Mouse (Mus musculus) kidney, postnatal 10 days (tissue): ENCODE results near the gene Tstd2.

Source experiments
- DNase-seq: peaks from one replicate; pipeline ENCODE4 v3.0.0; 2021; ENCODE audit warnings: mixed read lengths

Tstd2 gene

DNA sequence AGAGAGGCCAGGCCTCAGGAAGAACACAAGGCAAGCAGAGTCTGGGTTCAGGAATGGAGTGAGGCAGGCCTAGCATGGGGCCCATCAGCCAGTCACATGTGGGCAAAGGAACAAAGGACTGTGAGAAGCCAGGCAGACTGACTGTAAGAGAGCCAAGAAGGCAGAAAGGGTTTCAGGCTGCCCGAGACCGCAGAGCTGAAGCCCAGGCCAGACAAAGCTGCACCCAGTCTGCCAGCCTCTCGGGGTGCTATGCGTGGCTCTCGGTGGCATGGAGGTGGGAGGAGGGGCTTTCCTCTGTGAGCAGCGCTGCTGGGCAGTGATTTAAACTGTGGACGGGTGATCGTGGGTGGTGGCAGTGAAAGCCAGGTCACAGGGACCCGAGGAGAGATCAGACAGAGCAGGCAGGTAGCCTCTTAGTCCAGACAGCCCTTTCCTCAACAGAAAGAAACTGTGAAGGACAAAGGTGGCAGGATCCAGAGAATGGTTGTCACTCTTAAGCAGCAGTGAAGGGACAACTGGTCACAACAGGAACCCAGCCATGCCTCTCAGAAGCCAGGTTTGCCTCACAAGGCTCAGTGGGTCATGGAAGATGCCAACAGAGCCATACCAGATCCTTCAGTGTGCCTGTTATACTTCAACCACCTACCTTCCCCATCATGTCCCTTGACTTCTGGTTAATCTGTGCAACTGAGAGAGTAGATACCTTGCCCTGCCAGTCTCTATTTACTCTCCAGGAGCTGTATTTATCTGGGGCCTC, 53.9 kb downstream of the Tstd2 start:
- DNase-seq: no peak

DNA sequence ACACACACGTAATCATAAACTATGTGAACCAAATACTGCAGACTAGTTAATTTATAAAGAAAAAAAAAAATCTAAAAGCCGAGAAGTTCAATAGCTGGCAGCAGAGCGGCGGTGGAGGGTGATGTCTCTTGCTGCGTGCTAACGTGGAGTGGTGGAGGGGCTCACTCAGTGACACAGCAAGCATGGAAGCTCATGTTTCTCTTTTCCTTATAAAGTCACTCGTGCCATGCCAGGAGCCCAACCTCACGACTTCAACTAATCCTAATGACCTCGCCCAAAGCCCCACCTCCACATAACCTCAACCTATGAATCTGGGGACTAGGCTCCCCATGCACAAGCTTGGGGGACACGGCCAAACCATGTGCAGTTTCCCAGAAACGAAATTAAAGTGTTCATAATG, 55.9 kb downstream of the Tstd2 start:
- DNase-seq: no peak

DNA sequence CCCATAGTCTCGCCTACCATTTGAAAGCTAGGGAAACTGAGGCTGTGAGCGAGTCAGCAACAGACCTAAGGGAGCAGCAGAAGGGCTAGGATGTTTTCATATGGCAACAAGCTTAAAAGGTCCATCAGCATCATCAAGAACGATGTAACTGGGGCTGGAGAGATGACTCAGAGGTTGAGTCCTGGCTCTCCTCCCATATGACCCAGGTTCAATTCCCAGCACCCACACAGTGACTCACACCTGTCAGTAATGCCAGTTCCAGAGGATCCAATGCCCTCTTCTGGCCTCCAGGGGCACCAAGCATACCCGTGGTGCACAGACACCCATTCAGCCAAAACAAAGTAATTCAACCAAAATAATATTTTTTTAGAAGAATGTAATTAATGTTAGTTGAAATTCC, 58.2 kb downstream of the Tstd2 start:
- no peak for DNase-seq

DNA sequence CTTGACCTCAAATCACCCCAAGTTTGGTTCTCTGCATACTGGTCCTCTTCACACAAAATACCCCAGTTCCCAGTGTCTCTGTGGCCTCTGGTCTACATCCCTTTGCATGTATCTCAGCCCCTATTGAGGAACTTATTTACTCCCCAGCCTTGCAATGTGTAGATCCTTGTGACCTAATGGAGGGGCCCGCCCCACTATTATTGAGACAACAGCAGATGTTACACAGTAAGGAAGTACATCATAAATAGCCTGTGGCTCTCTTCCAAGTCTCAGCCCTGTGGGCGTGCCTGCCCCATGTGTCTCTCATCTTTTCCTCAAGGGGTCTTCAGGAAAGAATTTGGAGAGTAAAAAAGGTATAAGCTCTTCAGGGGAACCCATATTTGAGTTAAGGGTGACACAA, 61.6 kb downstream of the Tstd2 start:
- DNase-seq: no peak

DNA sequence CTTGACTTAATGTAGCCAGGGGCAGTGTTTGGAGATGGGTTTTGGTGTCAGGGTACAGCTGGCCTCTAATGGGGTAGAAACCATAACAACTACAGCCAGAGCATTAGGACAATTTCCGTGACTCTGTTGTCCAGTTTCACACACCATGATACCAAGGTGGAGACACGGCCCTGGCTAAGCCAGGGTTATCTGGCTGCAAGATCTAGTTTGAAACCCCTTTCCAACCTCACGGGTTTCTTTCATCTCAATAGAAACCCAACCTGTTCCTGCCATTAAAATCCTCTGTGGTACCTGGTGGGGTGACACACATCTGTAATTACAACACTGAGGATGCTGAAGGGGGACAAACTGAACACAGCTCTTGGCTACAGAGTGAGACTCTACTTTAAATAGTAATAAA, 62.8 kb downstream of the Tstd2 start:
- DNase-seq: no peak

DNA sequence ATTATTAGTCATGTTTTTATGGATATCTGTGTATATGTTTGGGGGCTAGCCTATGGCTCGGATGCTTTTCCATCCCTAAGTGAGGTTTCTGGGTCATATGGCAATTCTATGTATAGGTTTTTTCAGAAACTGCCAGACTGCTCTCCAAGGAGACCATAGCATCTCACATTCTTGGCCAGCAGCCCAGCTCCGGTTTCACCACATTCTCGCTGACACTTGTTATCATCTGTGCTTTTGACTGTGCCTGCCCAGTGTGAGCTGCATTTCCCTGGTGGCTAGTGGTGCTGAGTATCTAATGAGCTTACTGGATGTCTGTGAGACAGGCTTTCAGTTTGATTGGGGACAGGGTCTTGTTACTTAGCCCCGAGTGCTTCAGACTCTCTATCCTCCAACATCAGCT, 64.8 kb downstream of the Tstd2 start:
- no peak for DNase-seq

DNA sequence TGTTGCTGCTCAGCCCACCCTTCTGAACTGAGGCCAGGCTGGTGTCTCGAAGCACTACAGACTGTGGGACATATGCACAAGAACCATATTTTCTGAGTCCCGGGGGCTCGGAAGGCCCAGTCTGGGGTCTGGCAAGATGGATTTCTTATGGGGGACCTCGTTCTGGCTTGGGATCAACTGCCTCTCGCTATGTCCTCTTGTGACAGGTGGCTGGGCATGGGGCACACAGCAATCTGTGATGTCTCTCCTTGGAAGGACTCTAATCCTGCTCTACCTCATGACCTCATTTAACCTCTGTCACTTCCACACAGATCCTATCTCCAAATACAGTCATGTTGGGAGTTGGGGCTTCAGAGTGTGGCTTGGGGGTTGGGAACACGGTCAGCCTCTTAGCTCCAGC, 65.9 kb downstream of the Tstd2 start:
- no peak for DNase-seq

DNA sequence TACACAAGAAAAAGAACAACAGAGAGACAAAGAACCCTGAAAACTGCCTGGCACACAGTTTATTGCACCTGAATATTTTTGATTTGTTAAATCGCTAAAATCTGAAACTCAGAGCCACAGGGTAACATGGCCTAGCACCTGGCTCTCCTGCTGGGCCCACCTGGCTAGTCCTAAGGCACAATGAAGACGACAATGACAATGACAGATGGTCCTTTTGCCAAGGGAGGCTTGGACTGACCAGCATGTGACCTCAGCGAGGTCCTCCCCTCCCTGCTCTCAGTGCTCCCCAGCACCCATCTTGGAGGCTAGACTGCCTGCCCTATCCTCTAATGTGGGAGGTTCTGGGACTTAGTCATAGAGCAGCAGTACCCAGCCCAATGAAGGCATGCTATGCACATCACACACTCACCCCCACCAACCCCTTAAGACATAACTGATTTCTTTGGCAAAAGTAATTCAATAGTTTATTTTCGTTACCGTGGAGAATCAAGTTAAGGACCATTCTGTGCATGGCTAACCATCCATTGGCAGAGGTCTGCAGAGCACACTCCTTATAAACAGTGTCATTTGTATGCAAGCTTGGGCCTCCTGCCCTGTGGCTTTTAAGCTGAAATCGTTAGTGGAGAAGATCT, 68.5 kb downstream of the Tstd2 start:
- DNase-seq: no peak

DNA sequence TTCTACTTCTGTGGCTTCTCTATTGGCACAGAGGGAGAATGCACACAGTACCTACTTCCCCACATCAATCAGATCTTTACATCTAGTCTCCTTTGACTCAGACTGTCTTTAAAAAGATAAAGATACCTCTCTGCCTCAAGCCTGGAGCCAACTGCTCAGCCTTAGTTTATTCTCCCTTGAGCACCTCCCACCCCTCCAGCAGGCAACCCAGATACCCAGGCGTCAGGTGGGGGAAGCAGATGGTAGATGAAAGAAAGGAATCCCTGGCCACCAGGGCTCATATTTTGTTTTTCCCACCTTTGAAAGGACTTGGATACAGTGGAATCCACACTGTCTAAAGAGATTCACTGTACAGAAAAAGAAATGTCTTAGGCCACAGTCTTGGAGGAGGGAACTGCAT, 69.9 kb downstream of the Tstd2 start:
- DNase-seq: no peak

DNA sequence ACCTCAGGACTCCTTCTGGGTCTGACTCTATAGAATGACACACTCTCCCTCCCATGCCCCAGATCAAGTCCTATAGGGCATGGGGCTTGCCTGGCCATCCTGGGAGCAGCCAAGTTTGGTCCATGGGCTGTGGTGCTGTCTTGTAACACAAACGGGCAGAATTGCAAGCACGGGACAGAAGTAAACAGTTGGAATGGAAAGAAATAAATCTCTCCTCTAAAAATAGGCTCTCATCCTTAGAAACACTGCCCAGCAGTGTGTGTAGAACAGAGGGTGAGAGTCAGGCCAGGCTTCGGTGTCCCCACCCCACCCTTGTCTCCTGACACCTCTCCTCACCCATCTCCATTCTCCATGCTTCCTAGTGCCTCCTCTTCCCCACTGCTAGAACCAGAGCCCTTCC, 70.4 kb downstream of the Tstd2 start:
- no peak for DNase-seq

DNA sequence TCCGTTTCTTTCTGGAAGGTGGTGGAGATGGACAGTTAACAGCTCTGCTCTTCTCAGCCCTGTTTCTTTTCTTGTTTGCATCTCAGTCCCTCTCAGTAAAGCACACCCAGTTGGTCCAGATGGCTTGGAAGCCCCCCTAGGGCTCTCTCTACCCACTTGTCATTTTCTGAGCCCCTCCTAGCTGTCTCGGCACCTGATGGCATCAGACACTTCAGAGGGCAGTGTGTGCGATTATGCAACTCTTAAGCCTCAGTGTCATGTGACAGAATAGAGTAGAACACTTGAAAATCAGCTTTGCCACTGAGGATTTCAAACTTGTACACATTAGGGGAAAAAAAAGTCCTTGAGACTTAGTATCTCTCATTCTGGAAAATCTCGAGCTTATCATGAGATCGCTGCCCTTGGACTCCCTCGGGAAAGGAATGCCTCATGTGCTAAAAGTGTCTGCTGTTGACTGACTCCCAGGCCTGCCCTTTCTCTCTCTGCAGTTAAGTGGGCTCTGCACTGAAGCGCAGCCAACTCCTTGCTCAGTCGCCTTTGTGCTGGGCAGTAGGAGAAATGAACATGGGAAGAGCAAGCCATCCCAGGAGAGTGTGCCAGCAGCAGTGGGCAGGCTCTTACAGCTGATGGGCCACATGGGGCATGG, 72.7 kb downstream of the Tstd2 start:
- no peak for DNase-seq

DNA sequence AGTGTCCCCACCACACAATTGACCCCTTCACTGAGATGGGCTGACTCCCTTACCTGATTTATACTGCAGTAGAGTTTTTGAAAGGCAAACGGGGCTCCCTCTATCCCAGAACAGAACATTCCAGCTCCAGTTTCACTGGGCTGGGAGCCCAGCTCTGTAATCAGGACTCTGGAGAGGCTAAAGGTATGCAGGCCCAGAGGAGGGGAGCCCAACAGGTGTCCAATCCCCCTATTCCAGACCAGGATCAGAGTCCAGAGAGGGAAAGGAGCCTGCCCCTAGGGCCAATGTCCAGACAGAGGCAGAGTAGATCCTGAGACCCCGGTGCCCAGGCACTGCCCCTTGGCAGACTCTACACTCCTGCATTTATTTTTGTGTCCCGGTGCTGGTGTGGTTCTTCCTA, 73.5 kb downstream of the Tstd2 start:
- DNase-seq: no peak
